Mouse (Mus musculus) MEL (cell line): ENCODE measurements at regions not wholly inside any gene's neighbourhood (a gene's known extent, or its start where the extent isn't known, plus 50 kb on each side); places are given as distances from the start of the nearest gene placed in this dataset.

Source experiments
- DNase-seq: peaks from one replicate; pipeline ENCODE4 v3.0.0; 2011; ENCODE audit warnings: low read depth, low spot score
- H3K27ac ChIP-seq: 2 replicates; pipeline ENCODE4 v1.5.1; 2012; ENCODE audit warnings: low read depth, mild to moderate bottlenecking, control low read depth, low read length, moderate library complexity; ENCODE audit not compliant: control insufficient read depth
- H3K27me3 ChIP-seq, 2 experiments: fragments of 150-350 bp in 1 of 2; sonication (generic) in 1 of 2; 2 replicates each; pipeline ENCODE4 v1.6.1; 2012; ENCODE audit warnings: low read length in 2 of 2, mild to moderate bottlenecking in 2 of 2, improper control_type of control experiment in 1 of 2, moderate library complexity in 1 of 2; ENCODE audit not compliant: insufficient read depth in 2 of 2, control insufficient read depth in 1 of 2
- H3K36me3 ChIP-seq, 2 experiments: 2 replicates each; pipeline ENCODE4 v1.6.1; 2012 to 2014; ENCODE audit warnings: low read length in 2 of 2, improper control_type of control experiment in 1 of 2, inconsistent platforms in 1 of 2, mild to moderate bottlenecking in 1 of 2; ENCODE audit not compliant: insufficient read depth in 2 of 2, control insufficient read depth in 1 of 2
- H3K4me1 ChIP-seq, 2 experiments: fragments of 150-350 bp in 1 of 2; sonication (generic) in 1 of 2; 2 replicates each; pipeline ENCODE4 v1.6.1; 2012; ENCODE audit warnings: low read length in 2 of 2, improper control_type of control experiment in 1 of 2, mild to moderate bottlenecking in 1 of 2; ENCODE audit not compliant: insufficient read depth in 2 of 2, control insufficient read depth in 1 of 2
- H3K4me3 ChIP-seq, 2 experiments: fragments of 150-350 bp in 1 of 2; sonication (generic) in 1 of 2; 2 replicates each; pipeline ENCODE4 v1.5.1; 2012; ENCODE audit warnings: low read depth in 2 of 2, low read length in 2 of 2, mild to moderate bottlenecking in 2 of 2, moderate library complexity in 2 of 2, control low read depth in 1 of 2, improper control_type of control experiment in 1 of 2; ENCODE audit not compliant: control insufficient read depth in 1 of 2, insufficient read depth in 1 of 2
- H3K79me2 ChIP-seq: 2 replicates; pipeline ENCODE4 v1.6.1; 2012; ENCODE audit warnings: mild to moderate bottlenecking, low read length, moderate library complexity; ENCODE audit not compliant: control insufficient read depth, poor library complexity, insufficient read depth
- H3K9ac ChIP-seq: 2 replicates; pipeline ENCODE4 v1.6.1; 2012; ENCODE audit warnings: low read depth, mild to moderate bottlenecking, control low read depth, low read length, moderate library complexity; ENCODE audit not compliant: control insufficient read depth, poor library complexity, severe bottlenecking
- H3K9me3 ChIP-seq: fragments of 150-350 bp; sonication (generic); replicated peaks from 2 replicates; pipeline ENCODE4 v1.6.1; 2012; ENCODE audit warnings: mild to moderate bottlenecking, low read length, improper control_type of control experiment, moderate library complexity; ENCODE audit not compliant: insufficient read depth
- BHLHE40 ChIP-seq: IDR thresholded peaks from 2 replicates; pipeline ENCODE4 v1.6.1; 2012; ENCODE audit warnings: low read depth, mild to moderate bottlenecking, inconsistent platforms, low read length, improper control_type of control experiment, borderline replicate concordance
- CHD1 ChIP-seq: IDR thresholded peaks from 2 replicates; pipeline ENCODE4 v1.6.1; 2012; ENCODE audit warnings: low read depth, mild to moderate bottlenecking, inconsistent platforms, low read length, improper control_type of control experiment
- CTCF ChIP-seq, 3 experiments: IDR thresholded peaks in 2 of 3; conservative IDR thresholded peaks in 1 of 3; 2 replicates each; pipeline ENCODE4 v1.5.1; 2011 to 2012; ENCODE audit warnings: low read length in 3 of 3, low read depth in 2 of 3, mild to moderate bottlenecking in 2 of 3, improper control_type of control experiment in 1 of 3, inconsistent platforms in 1 of 3, mixed read lengths in 1 of 3, moderate library complexity in 1 of 3; ENCODE audit not compliant: control insufficient read depth in 1 of 3, insufficient read depth in 1 of 3, poor library complexity in 1 of 3, severe bottlenecking in 1 of 3
- E2F4 ChIP-seq: IDR thresholded peaks from 2 replicates; pipeline ENCODE4 v1.6.1; 2011; ENCODE audit warnings: low read depth, low read length, improper control_type of control experiment, borderline replicate concordance
- EP300 ChIP-seq, 2 experiments: IDR thresholded peaks; 2 replicates each; pipeline ENCODE4 v1.6.1; 2011; ENCODE audit warnings: improper control_type of control experiment in 2 of 2, low read length in 2 of 2, low read depth in 1 of 2, mild to moderate bottlenecking in 1 of 2
- ETS1 ChIP-seq: IDR thresholded peaks from 2 replicates; pipeline ENCODE4 v1.6.1; 2012; ENCODE audit warnings: low read depth, mild to moderate bottlenecking, inconsistent platforms, low read length, improper control_type of control experiment, moderate library complexity
- GATA1 ChIP-seq: IDR thresholded peaks from 2 replicates; pipeline ENCODE4 v1.6.1; 2011; ENCODE audit warnings: low read depth, low read length, improper control_type of control experiment
- HCFC1 ChIP-seq: IDR thresholded peaks from 2 replicates; pipeline ENCODE4 v1.6.1; 2012; ENCODE audit warnings: low read depth, mild to moderate bottlenecking, inconsistent platforms, low read length, improper control_type of control experiment, moderate library complexity
- JUND ChIP-seq: IDR thresholded peaks from 2 replicates; pipeline ENCODE4 v1.6.1; 2011; ENCODE audit warnings: low read depth, mild to moderate bottlenecking, improper control_type of control experiment, low read length
- MAFK ChIP-seq: IDR thresholded peaks from 2 replicates; pipeline ENCODE4 v1.6.1; 2011; ENCODE audit warnings: low read depth, mild to moderate bottlenecking, low read length, improper control_type of control experiment, borderline replicate concordance
- MAX ChIP-seq: IDR thresholded peaks from 2 replicates; pipeline ENCODE4 v1.6.1; 2011; ENCODE audit warnings: low read length, improper control_type of control experiment
- MEF2A ChIP-seq: IDR thresholded peaks from 2 replicates; pipeline ENCODE4 v1.6.1; 2014; ENCODE audit warnings: low read depth, mild to moderate bottlenecking, inconsistent platforms, low read length, improper control_type of control experiment; ENCODE audit not compliant: poor library complexity, insufficient replicate concordance, severe bottlenecking; ENCODE audit errors: extremely low read depth
- MXI1 ChIP-seq: IDR thresholded peaks from 2 replicates; pipeline ENCODE4 v1.6.1; 2011; ENCODE audit warnings: mild to moderate bottlenecking, low read depth, low read length, improper control_type of control experiment
- MYB ChIP-seq: IDR thresholded peaks from 2 replicates; pipeline ENCODE4 v1.6.1; 2011; ENCODE audit warnings: mild to moderate bottlenecking, low read depth, low read length, improper control_type of control experiment
- NELFE ChIP-seq: IDR thresholded peaks from 2 replicates; pipeline ENCODE4 v1.6.1; 2011; ENCODE audit warnings: low read depth, low read length, improper control_type of control experiment
- POLR2AphosphoS5 ChIP-seq: IDR thresholded peaks from 2 replicates; pipeline ENCODE4 v1.6.1; 2012; ENCODE audit warnings: low read depth, borderline replicate concordance, mild to moderate bottlenecking, inconsistent platforms, low read length, moderate library complexity, mixed read lengths
- RAD21 ChIP-seq: IDR thresholded peaks from 2 replicates; pipeline ENCODE4 v1.6.1; 2011; ENCODE audit warnings: mild to moderate bottlenecking, low read depth, low read length, improper control_type of control experiment
- RCOR1 ChIP-seq: IDR thresholded peaks from 2 replicates; pipeline ENCODE4 v1.6.1; 2012; ENCODE audit warnings: low read depth, mild to moderate bottlenecking, inconsistent platforms, low read length, improper control_type of control experiment
- SMC3 ChIP-seq: IDR thresholded peaks from 2 replicates; pipeline ENCODE4 v1.6.1; 2011; ENCODE audit warnings: low read depth, low read length, improper control_type of control experiment
- UBTF ChIP-seq: IDR thresholded peaks from 2 replicates; pipeline ENCODE4 v1.6.1; 2012; ENCODE audit warnings: low read depth, mild to moderate bottlenecking, inconsistent platforms, low read length, improper control_type of control experiment, moderate library complexity, borderline replicate concordance; ENCODE audit not compliant: insufficient read depth
- USF2 ChIP-seq, 2 experiments: IDR thresholded peaks; 2 replicates each; pipeline ENCODE4 v1.6.1; 2011 to 2012; ENCODE audit warnings: improper control_type of control experiment in 2 of 2, low read length in 2 of 2, borderline replicate concordance in 1 of 2, inconsistent platforms in 1 of 2, low read depth in 1 of 2, mild to moderate bottlenecking in 1 of 2; ENCODE audit not compliant: insufficient read depth in 1 of 2
- ZC3H11A ChIP-seq: IDR thresholded peaks from 2 replicates; pipeline ENCODE4 v1.6.1; 2012; ENCODE audit warnings: low read depth, mild to moderate bottlenecking, inconsistent platforms, low read length, improper control_type of control experiment
- ZNF384 ChIP-seq: IDR thresholded peaks from 2 replicates; pipeline ENCODE4 v1.6.1; 2012; ENCODE audit warnings: low read depth, mild to moderate bottlenecking, inconsistent platforms, low read length, improper control_type of control experiment

DNA sequence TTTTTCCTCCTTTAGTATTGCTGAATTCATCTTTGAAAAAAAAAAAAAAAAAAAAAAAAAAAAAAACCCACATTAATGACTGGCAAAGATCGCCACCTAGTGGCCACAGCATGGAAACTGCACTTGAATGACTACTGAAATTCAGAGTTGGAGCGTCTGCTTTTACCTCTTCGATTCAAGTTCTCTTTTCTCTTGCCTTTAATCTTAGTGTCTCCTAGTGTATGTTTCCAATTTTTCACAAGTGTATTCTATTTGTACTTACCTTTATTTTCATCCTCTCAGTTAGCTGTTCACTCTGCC lies 79.9 kb upstream of the Tfec start:
- Histone ChIP-seq H3K4me3 (no peak overlapping the region), H3K9me3 (no peaks in the 10 kb centered on the region), H3K79me2 (no peaks in the 10 kb centered on the region), H3K27me3 (no peaks in the 10 kb centered on the region; a peak in 1 of 4 replicates), H3K4me1 (no peaks in the 10 kb centered on the region)
- TF ChIP-seq RAD21 (peak; percentile 76), GATA1 (no peak), CHD1 (no peak), ZC3H11A (peak; percentile 58), CTCF (IDR thresholded peaks at IDR 0.05 in 2 of 3, conservative IDR thresholded peaks at IDR 0.05 in 1 of 3; ENCODE audit: control insufficient read depth in 1 of 3, insufficient read depth in 1 of 3, low read depth in 2 of 3, low read length in 3 of 3, poor library complexity in 1 of 3, severe bottlenecking in 1 of 3) (peak; percentile 59 to 72 (median 61)), SMC3 (peak; percentile 67), ZNF384 (peak; percentile 99)
- TF ChIP-seq, all 39 proteins: peak for 5
- H3K27ac ChIP-seq: no peak overlapping the region
- H3K36me3 ChIP-seq: no peaks in the 10 kb centered on the region
- peak; percentile 45 for DNase-seq
- no peak overlapping the region for H3K9ac ChIP-seq

DNA sequence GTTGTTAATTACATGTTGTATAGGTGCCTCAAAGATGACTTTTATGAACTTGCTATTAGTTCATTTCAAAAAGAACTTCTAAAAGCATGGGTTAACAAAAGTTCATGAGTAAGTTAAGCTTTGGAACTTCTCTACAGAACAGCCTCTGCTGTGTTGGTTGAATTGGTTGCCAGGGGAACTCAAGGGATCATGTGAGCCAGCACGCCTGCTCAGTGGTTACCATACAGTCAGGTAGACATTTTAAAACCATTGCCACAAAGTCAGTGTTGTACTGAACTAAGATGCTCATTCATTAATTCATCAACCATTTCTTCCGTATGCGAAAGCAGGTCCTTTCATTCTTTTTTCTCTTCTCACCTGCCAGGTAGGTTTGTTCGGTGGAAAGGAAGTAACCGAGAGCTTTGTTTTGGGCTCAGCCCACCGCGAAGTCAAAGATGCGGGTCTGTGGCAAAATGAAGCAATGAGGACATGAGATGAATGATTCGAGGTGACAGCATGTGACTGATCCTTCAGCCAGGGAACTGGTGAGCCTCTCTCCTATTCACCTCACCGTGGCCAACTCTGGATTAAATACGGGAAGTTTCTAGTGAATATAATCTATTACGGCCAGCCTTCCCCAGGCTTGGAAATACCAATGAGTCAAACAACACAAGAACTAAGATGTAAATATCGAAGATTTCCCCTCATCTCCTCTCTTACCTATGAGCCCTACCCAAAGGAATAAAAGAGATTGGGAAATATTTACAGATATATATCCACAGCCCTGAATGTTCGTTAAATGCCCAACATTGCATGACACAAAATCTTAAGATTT lies 79.4 kb upstream of the Tfec start:
- no peaks in the 10 kb centered on the region for H3K4me1 ChIP-seq
- no peak for DNase-seq
- H3K4me3 ChIP-seq: no peak overlapping the region
- no peaks in the 10 kb centered on the region for H3K79me2 ChIP-seq
- H3K27ac ChIP-seq: no peak overlapping the region
- TF ChIP-seq USF2 (IDR thresholded peaks at IDR 0.05; ENCODE audit: borderline replicate concordance in 1 of 2, insufficient read depth in 1 of 2, low read depth in 1 of 2, low read length in 2 of 2) (no peak), MYB (no peak), MEF2A (no peak), RAD21 (no peak), RCOR1 (no peak), ZC3H11A (no peak), E2F4 (no peak), BHLHE40 (no peak), UBTF (no peak), ETS1 (no peak), HCFC1 (no peak), JUND (no peak), SMC3 (no peak), NELFE (no peak), MXI1 (no peak), GATA1 (no peak), MAFK (no peak), MAX (no peak), POLR2AphosphoS5 (no peak), EP300 (IDR thresholded peaks at IDR 0.05; ENCODE audit: low read depth in 1 of 2, low read length in 2 of 2) (no peak)
- no peaks in the 10 kb centered on the region for H3K9me3 ChIP-seq
- H3K36me3 ChIP-seq: no peaks in the 10 kb centered on the region
- H3K9ac ChIP-seq: no peak overlapping the region
- no peaks in the 10 kb centered on the region; a peak in 1 of 4 replicates for H3K27me3 ChIP-seq
